Comparison of ENCODE assay signal across 20 mouse cellular contexts in genomic region chr5:34232481-34233220, GRCm38 (mm10). TPM values are rescaled to one million over a fixed set of nuclear protein-coding genes. Genes with fewer than 3 reads are reported as not detected.
DNase-seq lines count a peak whose midpoint lies in the region; ATAC-seq and TF ChIP-seq lines count a peak whose summit lies in the region.
"Had no signal": no experiment of that assay in that cellular context is flagged by ENCODE, and none has a peak within 500 bp of the region (broad histone marks: within the 10 kb centered on the region; RNA-seq: fewer than 3 reads in every experiment).

No protein-coding gene starts in this region.

- 68% methylated on average over 8 of the region's 8 CpGs for WGBS in heart, embryonic 16.5 days
- WGBS in heart, embryonic 12.5 days = 72% methylated on average over 8 of the region's 8 CpGs
- 48% methylated on average over 8 of the region's 8 CpGs for WGBS in small intestine, adult 2 months
- WGBS in embryonic facial prominence, embryonic 10.5 days = 74% methylated on average over 8 of the region's 8 CpGs

- no peak for TF ChIP-seq CTCF in cortical plate, adult 2 months (IDR thresholded peaks at IDR 0.05; ENCODE audit: extremely low read depth, insufficient read depth, low read length)
- no peak for TF ChIP-seq CTCF in small intestine, adult 2 months (IDR thresholded peaks at IDR 0.05; ENCODE audit: extremely low read depth, insufficient read length, insufficient replicate concordance, low read depth, low read length)

- ATAC-seq in heart, embryonic 16.5 days (replicated peaks; ENCODE audit: extremely low read depth, insufficient read depth, low FRiP score) = no peak
- no peak for ATAC-seq in heart, embryonic 12.5 days (ENCODE audit: insufficient number of reproducible peaks, low FRiP score)
- ATAC-seq: forebrain, embryonic 16.5 days had no signal

- peak overlapping the region; percentile 17; the same call in 1 of the 2 replicates for H3K27ac ChIP-seq in heart, embryonic 16.5 days (ENCODE audit: low read length)
- H3K27ac ChIP-seq in heart, embryonic 12.5 days (ENCODE audit: poor library complexity, severe bottlenecking) = no peak overlapping the region
- peak overlapping the region; percentile 15; the same call in 1 of the 2 replicates for H3K27ac ChIP-seq in cortical plate, adult 2 months (ENCODE audit: insufficient read depth, low read length)
- H3K27ac ChIP-seq in small intestine, adult 2 months (ENCODE audit: insufficient read depth, low read depth, low read length) = peak overlapping the region; percentile 50
- H3K27ac ChIP-seq in embryonic facial prominence, embryonic 10.5 days (replicated peaks) = no peak overlapping the region
- H3K27ac ChIP-seq: heart, embryonic 13.5 days; hindbrain, embryonic 13.5 days; lung, embryonic 15.5 days; stomach, postnatal 0 days had no signal

- no peaks in the 10 kb centered on the region for H3K9me3 ChIP-seq in heart, embryonic 16.5 days (replicated peaks; ENCODE audit: control insufficient read depth, low read length)
- no peaks in the 10 kb centered on the region for H3K9me3 ChIP-seq in heart, embryonic 12.5 days (replicated peaks)
- H3K9me3 ChIP-seq in embryonic facial prominence, embryonic 10.5 days = no peaks in the 10 kb centered on the region
- H3K9me3 ChIP-seq: heart, embryonic 13.5 days; hindbrain, embryonic 13.5 days; lung, embryonic 15.5 days had no signal

- no peaks in the 10 kb centered on the region for H3K27me3 ChIP-seq in heart, embryonic 16.5 days (ENCODE audit: control insufficient read depth, insufficient read depth, low read length)
- H3K27me3 ChIP-seq in heart, embryonic 12.5 days (replicated peaks) = 0 out of 2 replicates have a peak, but pooled peaks cover 39% of the 10 kb centered on the region
- H3K27me3 ChIP-seq in small intestine, adult 2 months (ENCODE audit: control insufficient read depth, insufficient read depth, low read length) = no peaks in the 10 kb centered on the region
- H3K27me3 ChIP-seq in embryonic facial prominence, embryonic 10.5 days (replicated peaks; ENCODE audit: low read depth, poor library complexity, severe bottlenecking) = no peaks in the 10 kb centered on the region
- H3K27me3 ChIP-seq: hindbrain, embryonic 13.5 days; lung, embryonic 15.5 days had no signal

- H3K4me3 ChIP-seq in heart, embryonic 16.5 days (ENCODE audit: low read length) = no peak overlapping the region
- no peak overlapping the region for H3K4me3 ChIP-seq in heart, embryonic 12.5 days
- no peak overlapping the region for H3K4me3 ChIP-seq in cortical plate, adult 2 months (ENCODE audit: insufficient read depth, low read length)
- H3K4me3 ChIP-seq in small intestine, adult 2 months (ENCODE audit: low read depth, low read length) = no peak overlapping the region
- H3K4me3 ChIP-seq in embryonic facial prominence, embryonic 10.5 days = no peak overlapping the region
- H3K4me3 ChIP-seq: heart, embryonic 13.5 days; hindbrain, embryonic 13.5 days; lung, embryonic 15.5 days; myocyte had no signal

- no peak for TF ChIP-seq POLR2A in cortical plate, adult 2 months (IDR thresholded peaks at IDR 0.05; ENCODE audit: extremely low read depth, insufficient read depth, low read length)
- no peak for TF ChIP-seq POLR2A in small intestine, adult 2 months (IDR thresholded peaks at IDR 0.05; ENCODE audit: low read depth, low read length)

- H3K9ac ChIP-seq in heart, embryonic 16.5 days (ENCODE audit: low read length) = no peak overlapping the region
- H3K9ac ChIP-seq in heart, embryonic 12.5 days = no peak overlapping the region
- H3K9ac ChIP-seq: heart, embryonic 13.5 days; hindbrain, embryonic 13.5 days; lung, embryonic 15.5 days had no signal

- H3K4me2 ChIP-seq in heart, embryonic 16.5 days (ENCODE audit: low read depth, low read length) = 0 out of 2 replicates have a peak overlapping the region, but pooled peaks have one; percentile 10
- H3K4me2 ChIP-seq in heart, embryonic 12.5 days = no peak overlapping the region
- H3K4me2 ChIP-seq: heart, embryonic 13.5 days; hindbrain, embryonic 13.5 days; lung, embryonic 15.5 days; midbrain, embryonic 11.5 days had no signal

- peaks cover 7% of the 10 kb centered on the region for H3K4me1 ChIP-seq in heart, embryonic 16.5 days (ENCODE audit: control insufficient read depth, insufficient read depth, low read length)
- H3K4me1 ChIP-seq in heart, embryonic 12.5 days (replicated peaks) = peaks cover 28% of the 10 kb centered on the region
- peaks cover 9% of the 10 kb centered on the region for H3K4me1 ChIP-seq in cortical plate, adult 2 months (ENCODE audit: control insufficient read depth, insufficient read depth, low read length)
- peaks cover 11% of the 10 kb centered on the region; the same call in 1 of the 2 replicates for H3K4me1 ChIP-seq in small intestine, adult 2 months (ENCODE audit: control insufficient read depth, insufficient read depth, insufficient read length, low read length)
- 0 out of 2 replicates have a peak, but pooled peaks cover 7% of the 10 kb centered on the region for H3K4me1 ChIP-seq in embryonic facial prominence, embryonic 10.5 days
- H3K4me1 ChIP-seq: hindbrain, embryonic 13.5 days; lung, embryonic 15.5 days had no signal

- H3K36me3 ChIP-seq in heart, embryonic 16.5 days (ENCODE audit: control insufficient read depth, insufficient read depth) = no peaks in the 10 kb centered on the region
- H3K36me3 ChIP-seq in heart, embryonic 12.5 days = no peaks in the 10 kb centered on the region
- H3K36me3 ChIP-seq in small intestine, adult 2 months (ENCODE audit: control insufficient read depth, insufficient read depth, low read length) = no peaks in the 10 kb centered on the region
- H3K36me3 ChIP-seq in embryonic facial prominence, embryonic 10.5 days (replicated peaks) = no peaks in the 10 kb centered on the region
- H3K36me3 ChIP-seq: heart, embryonic 13.5 days; lung, embryonic 15.5 days had no signal

- peak; percentile 26 for DNase-seq in CD4-positive helper T cell, adult 2 months (ENCODE audit: low read depth, low spot score)
- no peak for DNase-seq in right cerebral cortex, postnatal 36 days (ENCODE audit: low spot score in 2 of 2)
- no peak for DNase-seq in embryonic facial prominence, embryonic 10.5 days (ENCODE audit: low spot score)
- DNase-seq in frontal cortex, postnatal 14 days (ENCODE audit: low spot score in 2 of 2) = no peak
- DNase-seq: adrenal gland, adult 2 months; gastrocnemius, postnatal 14 days; kidney, adult 9 months; right cerebral cortex, postnatal 25 days had no signal

RNA-seq across cellular contexts. Expression of gene Mxd4, which starts 45.1 kb away (rescaled TPM):
- 26.6 and 32.2 TPM in 2 replicates for polyA plus RNA-seq in heart, embryonic 16.5 days (2015; fragmentation: Nextera tagmentation; extraction: Ambion mirVana)
- polyA plus RNA-seq in heart, embryonic 12.5 days (2016; fragmentation: Nextera tagmentation; extraction: Ambion mirVana) = 23.8 and 24.5 TPM in 2 replicates
- polyA plus RNA-seq in cortical plate, adult 2 months (2012; rRNA removed) = 93.6 and 95.3 TPM in 2 replicates
- 82.5 and 154 TPM in 2 replicates for polyA plus RNA-seq in small intestine, adult 2 months (2012; rRNA removed)
- 18.7 and 23.0 TPM in 2 replicates for polyA plus RNA-seq in embryonic facial prominence, embryonic 10.5 days (2016; fragmentation: Nextera tagmentation; extraction: Ambion mirVana)

RNA-seq across cellular contexts. Expression of gene Zfyve28, which starts 55.6 kb away (rescaled TPM):
- 0.49 and 0.72 TPM in 2 replicates for polyA plus RNA-seq in heart, embryonic 16.5 days (2015; fragmentation: Nextera tagmentation; extraction: Ambion mirVana)
- 0.28 and 0.37 TPM in 2 replicates for polyA plus RNA-seq in heart, embryonic 12.5 days (2016; fragmentation: Nextera tagmentation; extraction: Ambion mirVana)
- 42.2 and 43.0 TPM in 2 replicates for polyA plus RNA-seq in cortical plate, adult 2 months (2012; rRNA removed)
- 1.5 and 1.7 TPM in 2 replicates for polyA plus RNA-seq in small intestine, adult 2 months (2012; rRNA removed)
- 0.93 and 1.3 TPM in 2 replicates for polyA plus RNA-seq in embryonic facial prominence, embryonic 10.5 days (2016; fragmentation: Nextera tagmentation; extraction: Ambion mirVana)

RNA-seq across cellular contexts. Expression of gene Cfap99, which starts 55.7 kb away (rescaled TPM):
- 0.08 TPM in 1 of 2 replicates, not detected in the other for polyA plus RNA-seq in heart, embryonic 16.5 days (2015; fragmentation: Nextera tagmentation; extraction: Ambion mirVana)
- polyA plus RNA-seq in heart, embryonic 12.5 days (2016; fragmentation: Nextera tagmentation; extraction: Ambion mirVana) = 0.08 TPM in 1 of 2 replicates, not detected in the other
- polyA plus RNA-seq in cortical plate, adult 2 months (2012; rRNA removed) = 0.38 and 0.46 TPM in 2 replicates
- polyA plus RNA-seq in small intestine, adult 2 months (2012; rRNA removed) = 0.04 TPM in 1 of 2 replicates, not detected in the other
- 0.06 TPM in 1 of 2 replicates, not detected in the other for polyA plus RNA-seq in embryonic facial prominence, embryonic 10.5 days (2016; fragmentation: Nextera tagmentation; extraction: Ambion mirVana)
- polyA plus RNA-seq: adrenal gland, adult 2 months; forebrain, embryonic 16.5 days; heart, embryonic 13.5 days; liver, adult 2 months had no signal

Comparison
In these comparisons a context has a peak if more than half of its experiments do, and no peak if none do; other contexts are left out.
1. H3K27ac ChIP-seq: peak in heart, embryonic 16.5 days (single experiment), cortical plate, adult 2 months (single experiment) and small intestine, adult 2 months (single experiment); none in heart, embryonic 12.5 days (single experiment) and embryonic facial prominence, embryonic 10.5 days (single experiment).
2. RNA of gene Zfyve28, which starts 55.6 kb away (polyA plus RNA-seq): 42.2 to 43.0 TPM in cortical plate, adult 2 months; 1.5 to 1.7 TPM in small intestine, adult 2 months, 0.93 to 1.3 TPM in embryonic facial prominence, embryonic 10.5 days, 0.49 to 0.72 TPM in heart, embryonic 16.5 days and 0.28 to 0.37 TPM in heart, embryonic 12.5 days; every median in the first group is over 10 times any median in the second.